Mouse (Mus musculus): Measurements from ENCODE around the gene Myom3. TPM values are rescaled to one million over a fixed set of nuclear protein-coding genes. Genes with fewer than 3 reads are reported as not detected.
A peak's percentile ranks its signal among the peaks of the same experiment; 100 is the strongest.

Gene Myom3
- polyA plus RNA-seq, 1 experiment from 2014 or later: 1.3 TPM

GRCm38 (mm10) chr4:135762251-135762906, 2.9 kb downstream of the Myom3 start:
- Histone ChIP-seq H3K4me3 (peak overlapping the region; percentile 25; the same call in 1 of the 2 replicates), H3K4me2 (replicated peaks) (peak overlapping the region; percentile 50), H3K4me1 (no peaks in the 10 kb centered on the region), H3K9me3 (no peaks in the 10 kb centered on the region), H3K9ac (no peak overlapping the region), H3K36me3 (no peaks in the 10 kb centered on the region), H3K27me3 (no peaks in the 10 kb centered on the region), H3K27ac (no peak overlapping the region)
- ATAC-seq (ENCODE audit: insufficient number of reproducible peaks, insufficient read depth, low FRiP score, low TSS enrichment): peak; percentile 65; the same call in 1 of the 2 replicates
- WGBS: 10% methylated on average over 19 of the region's 19 CpGs

GRCm38 (mm10) chr4:135764700-135765099, 5.2 kb downstream of the Myom3 start:
- Histone ChIP-seq H3K27me3 (no peaks in the 10 kb centered on the region), H3K27ac (no peak overlapping the region)
- 86% methylated on average over 13 of the region's 13 CpGs for WGBS

GRCm38 (mm10) chr4:135765707-135766106, 6.2 kb downstream of the Myom3 start:
- Histone ChIP-seq H3K4me1 (no peaks in the 10 kb centered on the region), H3K4me3 (no peak overlapping the region), H3K9ac (no peak overlapping the region), H3K36me3 (no peaks in the 10 kb centered on the region), H3K27ac (no peak overlapping the region), H3K9me3 (no peaks in the 10 kb centered on the region), H3K4me2 (replicated peaks) (no peak overlapping the region), H3K27me3 (no peaks in the 10 kb centered on the region)
- no peak for ATAC-seq (ENCODE audit: insufficient number of reproducible peaks, insufficient read depth, low FRiP score, low TSS enrichment)
- 77% methylated on average over 8 of the region's 8 CpGs for WGBS

More at GRCm38 (mm10) chr4:135764700-135765099, 5.2 kb downstream of the Myom3 start:
- no peaks in the 10 kb centered on the region for H3K4me1 ChIP-seq
- no peaks in the 10 kb centered on the region for H3K36me3 ChIP-seq
- H3K9me3 ChIP-seq: no peaks in the 10 kb centered on the region
- ATAC-seq (ENCODE audit: insufficient number of reproducible peaks, insufficient read depth, low FRiP score, low TSS enrichment): no peak
- H3K9ac ChIP-seq: no peak overlapping the region
- H3K4me2 ChIP-seq (replicated peaks): no peak overlapping the region
- no peak overlapping the region for H3K4me3 ChIP-seq

- H3K4me2 ChIP-seq (replicated peaks): no peak overlapping the region
- H3K4me1 ChIP-seq: no peaks in the 10 kb centered on the region
- WGBS: 86% methylated on average over 3 of the region's 3 CpGs
These were observed 7.5 kb downstream of the Myom3 start for GRCm38 (mm10) chr4:135766976-135767375.

GRCm38 (mm10) chr4:135768572-135769526, 9.3 kb downstream of the Myom3 start:
- Histone ChIP-seq H3K4me2 (replicated peaks) (no peak overlapping the region), H3K36me3 (no peaks in the 10 kb centered on the region), H3K27ac (no peak overlapping the region), H3K27me3 (no peaks in the 10 kb centered on the region), H3K4me3 (no peak overlapping the region), H3K9ac (no peak overlapping the region), H3K9me3 (no peaks in the 10 kb centered on the region), H3K4me1 (no peaks in the 10 kb centered on the region)
- no peak for ATAC-seq (ENCODE audit: insufficient number of reproducible peaks, insufficient read depth, low FRiP score, low TSS enrichment)
- WGBS: 59% methylated on average over 14 of the region's 14 CpGs

More at GRCm38 (mm10) chr4:135766976-135767375, 7.5 kb downstream of the Myom3 start:
- H3K9me3 ChIP-seq: no peaks in the 10 kb centered on the region
- no peak for ATAC-seq (ENCODE audit: insufficient number of reproducible peaks, insufficient read depth, low FRiP score, low TSS enrichment)
- no peak overlapping the region for H3K4me3 ChIP-seq
- no peaks in the 10 kb centered on the region for H3K27me3 ChIP-seq
- H3K36me3 ChIP-seq: no peaks in the 10 kb centered on the region
- H3K9ac ChIP-seq: no peak overlapping the region
- H3K27ac ChIP-seq: no peak overlapping the region

- Histone ChIP-seq H3K36me3 (no peaks in the 10 kb centered on the region), H3K4me1 (no peaks in the 10 kb centered on the region), H3K4me2 (replicated peaks) (no peak overlapping the region), H3K9ac (no peak overlapping the region), H3K27ac (no peak overlapping the region), H3K9me3 (no peaks in the 10 kb centered on the region), H3K4me3 (no peak overlapping the region), H3K27me3 (no peaks in the 10 kb centered on the region)
- no peak for ATAC-seq (ENCODE audit: insufficient number of reproducible peaks, insufficient read depth, low FRiP score, low TSS enrichment)
- WGBS: 85% methylated on average over 18 of the region's 18 CpGs
These were observed 11.2 kb downstream of the Myom3 start for GRCm38 (mm10) chr4:135770611-135771305.

- H3K4me3 ChIP-seq: no peak overlapping the region
- no peak for ATAC-seq (ENCODE audit: insufficient number of reproducible peaks, insufficient read depth, low FRiP score, low TSS enrichment)
- H3K36me3 ChIP-seq: no peaks in the 10 kb centered on the region
- H3K9ac ChIP-seq: no peak overlapping the region
- no peaks in the 10 kb centered on the region for H3K27me3 ChIP-seq
- H3K4me2 ChIP-seq (replicated peaks): no peak overlapping the region
- H3K9me3 ChIP-seq: no peaks in the 10 kb centered on the region
- no peaks in the 10 kb centered on the region for H3K4me1 ChIP-seq
- no peak overlapping the region for H3K27ac ChIP-seq
- 74% methylated on average over 6 of the region's 6 CpGs for WGBS
These were observed 12.1 kb downstream of the Myom3 start for GRCm38 (mm10) chr4:135771592-135771991.

GRCm38 (mm10) chr4:135772671-135773070, 13.2 kb downstream of the Myom3 start:
- Histone ChIP-seq H3K9ac (no peak overlapping the region), H3K4me2 (replicated peaks) (no peak overlapping the region), H3K4me3 (no peak overlapping the region), H3K9me3 (no peaks in the 10 kb centered on the region), H3K27me3 (no peaks in the 10 kb centered on the region), H3K27ac (no peak overlapping the region), H3K4me1 (no peaks in the 10 kb centered on the region), H3K36me3 (no peaks in the 10 kb centered on the region)
- no peak for ATAC-seq (ENCODE audit: insufficient number of reproducible peaks, insufficient read depth, low FRiP score, low TSS enrichment)
- 71% methylated on average over 4 of the region's 4 CpGs for WGBS

- no peaks in the 10 kb centered on the region for H3K4me1 ChIP-seq
- no peak overlapping the region for H3K4me2 ChIP-seq (replicated peaks)
- peak; percentile 31; the same call in 1 of the 2 replicates for ATAC-seq (ENCODE audit: insufficient number of reproducible peaks, insufficient read depth, low FRiP score, low TSS enrichment)
- no peaks in the 10 kb centered on the region for H3K27me3 ChIP-seq
- H3K27ac ChIP-seq: no peak overlapping the region
- no peaks in the 10 kb centered on the region for H3K36me3 ChIP-seq
- no peak overlapping the region for H3K9ac ChIP-seq
- H3K4me3 ChIP-seq: no peak overlapping the region
- WGBS: 44% methylated on average over 8 of the region's 8 CpGs
- no peaks in the 10 kb centered on the region for H3K9me3 ChIP-seq
These were observed 15.0 kb downstream of the Myom3 start for GRCm38 (mm10) chr4:135774496-135774895.

- no peaks in the 10 kb centered on the region for H3K27me3 ChIP-seq
- H3K4me1 ChIP-seq: peaks cover 7% of the 10 kb centered on the region; the same call in 1 of the 2 replicates
- no peak for ATAC-seq (ENCODE audit: insufficient number of reproducible peaks, insufficient read depth, low FRiP score, low TSS enrichment)
- H3K9ac ChIP-seq: no peak overlapping the region
- no peak overlapping the region for H3K4me3 ChIP-seq
- no peaks in the 10 kb centered on the region for H3K9me3 ChIP-seq
- H3K36me3 ChIP-seq: no peaks in the 10 kb centered on the region
- WGBS: 81% methylated on average over 4 of the region's 4 CpGs
- no peak overlapping the region for H3K27ac ChIP-seq
- H3K4me2 ChIP-seq (replicated peaks): no peak overlapping the region
These were observed 17.3 kb downstream of the Myom3 start for GRCm38 (mm10) chr4:135776850-135777249.

GRCm38 (mm10) chr4:135779661-135780060, 20.1 kb downstream of the Myom3 start:
- WGBS: 60% methylated on average over 9 of the region's 9 CpGs
- ATAC-seq (ENCODE audit: insufficient number of reproducible peaks, insufficient read depth, low FRiP score, low TSS enrichment): no peak
- Histone ChIP-seq H3K4me3 (no peak overlapping the region), H3K9me3 (no peaks in the 10 kb centered on the region), H3K27me3 (no peaks in the 10 kb centered on the region), H3K36me3 (no peaks in the 10 kb centered on the region), H3K27ac (no peak overlapping the region), H3K9ac (no peak overlapping the region), H3K4me1 (peaks cover 7% of the 10 kb centered on the region; the same call in 1 of the 2 replicates), H3K4me2 (replicated peaks) (no peak overlapping the region)

Data from embryonic facial prominence, embryonic 12.5 days (tissue).